Mouse (Mus musculus) CD4-positive, CD25-positive, alpha-beta regulatory T cell, adult 2 months (primary cell): Measurements from ENCODE around the gene Slc25a26.

Experiments
- DNase-seq: peaks from one replicate; pipeline ENCODE4 v3.0.0-alpha.2; 2012; ENCODE audit warnings: low read depth, low spot score

The Slc25a26 gene

DNA sequence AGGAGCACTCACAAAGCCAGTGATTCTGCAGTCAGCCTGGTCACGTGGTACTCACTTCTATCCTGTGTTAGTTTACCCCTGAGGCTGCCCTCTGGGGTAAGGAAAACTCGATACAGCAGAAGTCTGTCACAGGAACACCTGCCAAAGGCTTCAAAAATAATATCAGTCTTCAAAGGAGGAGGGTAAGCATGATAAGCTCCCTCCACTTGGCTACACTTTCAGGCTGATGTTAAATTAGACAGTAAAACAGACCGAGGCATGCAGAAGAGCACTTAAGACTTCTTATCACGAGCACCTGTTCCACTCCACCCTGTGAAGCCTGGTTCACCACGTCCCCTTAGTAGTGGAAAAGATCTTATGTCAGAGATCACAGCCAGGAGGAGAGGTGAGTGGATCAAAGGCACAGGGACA is 136.9 kb downstream of the Slc25a26 start:
- peak; percentile 40 for DNase-seq

GRCm38 (mm10) chr6:94640297-94640696 is 140.2 kb downstream of the Slc25a26 start:
- DNase-seq: no peak

- DNase-seq: no peak
These were observed 141.9 kb downstream of the Slc25a26 start for GRCm38 (mm10) chr6:94642048-94642447.

DNA sequence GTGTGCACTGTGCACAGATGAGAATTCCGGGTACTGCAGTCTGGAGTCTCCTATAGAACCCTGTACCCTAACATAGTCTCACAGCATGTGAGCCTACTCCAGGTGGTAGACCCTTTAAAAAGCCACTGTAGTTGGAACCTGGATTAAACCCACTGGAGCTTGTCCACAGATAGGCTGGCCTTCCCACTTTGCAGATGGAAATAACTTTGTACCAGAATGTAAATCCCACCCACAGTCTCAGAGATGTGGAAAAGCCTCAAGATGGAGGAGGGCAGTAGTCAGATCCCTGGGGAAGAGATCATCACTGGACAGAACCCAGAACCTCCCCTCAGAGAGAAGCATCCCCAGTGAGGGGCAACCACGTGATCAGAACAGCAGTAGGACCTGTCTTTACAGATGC is 143.9 kb downstream of the Slc25a26 start:
- no peak for DNase-seq

GRCm38 (mm10) chr6:94644641-94645040 is 144.5 kb downstream of the Slc25a26 start:
- no peak for DNase-seq

DNA sequence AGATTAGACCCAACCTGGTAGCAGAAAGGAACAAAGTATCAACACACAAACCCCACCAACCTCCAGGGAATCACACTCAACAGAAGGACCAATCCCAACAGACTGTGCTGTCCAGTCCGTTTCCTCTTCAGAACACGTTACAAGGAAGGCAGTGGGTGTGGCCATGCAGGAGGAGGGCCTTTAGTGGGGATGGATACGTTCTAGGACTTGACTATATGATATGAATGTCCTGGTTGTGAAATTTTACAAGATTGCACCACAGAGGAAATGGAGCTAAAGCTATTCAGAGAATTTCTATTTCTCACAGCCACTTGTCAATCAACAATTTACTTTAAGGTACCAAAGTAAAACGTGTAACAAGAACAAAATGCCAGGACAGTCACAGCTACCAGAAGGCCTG is 145.6 kb downstream of the Slc25a26 start:
- DNase-seq: no peak

GRCm38 (mm10) chr6:94646274-94646863 is 146.2 kb downstream of the Slc25a26 start:
- DNase-seq: peak; percentile 34

GRCm38 (mm10) chr6:94646902-94647301 is 146.8 kb downstream of the Slc25a26 start:
- no peak for DNase-seq

DNA sequence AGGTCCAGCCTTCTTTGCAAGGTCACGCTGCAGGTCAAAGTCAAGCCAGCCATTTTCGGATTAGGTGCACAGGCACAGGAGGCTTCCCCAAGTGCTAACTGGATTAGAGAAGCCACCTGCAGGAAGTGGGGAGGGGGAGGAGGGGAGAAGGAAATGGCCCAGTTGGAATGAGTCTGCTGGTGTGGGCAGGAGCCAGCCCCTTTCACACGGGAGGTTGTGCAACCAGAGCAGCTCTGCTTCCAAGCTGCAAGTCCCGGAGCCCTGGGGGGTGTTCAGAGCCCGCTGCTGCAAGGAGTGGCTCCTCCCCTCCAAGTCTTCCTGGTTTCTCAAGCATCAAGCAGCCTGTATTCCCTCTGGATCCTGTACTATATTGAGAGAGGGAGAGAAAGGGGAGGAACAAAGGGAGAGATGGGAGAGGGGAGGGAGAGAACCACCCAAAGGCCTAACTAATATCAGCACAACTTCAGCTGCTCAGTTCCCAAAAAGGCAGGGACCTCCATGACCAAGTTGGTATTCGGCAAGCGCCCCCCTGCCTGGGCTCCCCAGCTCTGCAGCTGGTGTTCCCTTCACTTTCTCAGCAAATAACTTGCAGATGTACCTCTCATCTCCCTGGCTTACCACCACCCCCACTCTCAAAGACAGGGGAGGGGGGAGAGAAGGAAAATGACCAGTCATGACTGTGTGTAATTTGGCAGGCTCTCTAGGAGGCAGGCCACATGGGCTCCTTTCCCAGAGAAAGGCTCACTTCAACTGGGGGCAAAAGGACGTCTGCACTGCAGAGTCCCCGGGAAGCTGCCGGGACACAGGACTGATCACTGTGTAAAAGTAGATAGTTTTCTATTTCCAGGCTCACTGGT is 147.7 kb downstream of the Slc25a26 start:
- peak; percentile 49 for DNase-seq

- no peak for DNase-seq
These were observed 148.4 kb downstream of the Slc25a26 start for GRCm38 (mm10) chr6:94648496-94648895.

- DNase-seq: no peak
These were observed 149.5 kb downstream of the Slc25a26 start for GRCm38 (mm10) chr6:94649637-94650036.

- DNase-seq: peak; percentile 49
These were observed 151.4 kb downstream of the Slc25a26 start for GRCm38 (mm10) chr6:94651541-94651940.

DNA sequence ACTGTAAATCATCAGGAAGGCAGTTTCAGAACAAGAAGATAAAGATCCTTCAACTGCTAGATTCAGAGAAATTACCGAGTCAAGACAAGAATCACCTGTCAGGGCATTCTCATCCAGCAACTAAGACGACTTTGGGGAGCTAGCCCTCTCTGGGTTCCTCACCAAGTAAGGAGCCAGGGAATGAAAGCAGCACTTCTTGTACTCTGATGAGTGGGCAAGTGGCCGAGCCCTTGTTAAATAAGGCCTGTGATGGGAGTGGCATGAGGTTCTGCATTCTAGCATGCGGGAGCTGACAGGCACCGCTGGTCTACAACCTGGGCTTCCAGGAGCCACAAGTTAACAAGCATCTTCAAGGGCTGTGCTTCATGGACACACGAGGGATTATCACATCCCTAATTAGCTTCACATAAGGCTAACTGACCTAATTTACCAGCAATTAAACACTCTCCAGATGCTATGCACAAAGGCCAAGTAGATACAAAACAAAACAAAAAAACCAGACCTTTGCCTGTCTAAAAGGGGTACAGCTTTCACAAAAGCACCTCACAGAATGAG is 152.6 kb downstream of the Slc25a26 start:
- DNase-seq: no peak

GRCm38 (mm10) chr6:94653388-94654316 is 153.5 kb downstream of the Slc25a26 start:
- DNase-seq: no peak
